Mouse (Mus musculus) adrenal gland, postnatal 25 days (tissue): ENCODE results near the gene Grhl1. TPM values are rescaled to one million over a fixed set of nuclear protein-coding genes. Genes with fewer than 3 reads are reported as not detected.

Experiments used
- DNase-seq: peaks from one replicate; pipeline ENCODE4 v3.0.0; 2021; ENCODE audit warnings: mixed read lengths
- long read RNA-seq: library from polyadenylated mRNA; stranded (forward); transcript quantifications from one replicate; pipeline ENCODE4 v2.0.0, GENCODE M21; 2021
- total RNA-seq: library from RNA; stranded (reverse); gene quantifications from 2 replicates; pipeline ENCODE4 v1.2.3, GENCODE M21; 2021

Gene Grhl1
- total RNA-seq: 0.52 and 0.67 TPM in 2 replicates
- long read RNA-seq, partial matches to known transcripts: 1 of 1 reads
- long read RNA-seq, other reads (novel, unspliced or antisense): 0 of 1 reads

GRCm38 (mm10) chr12:24571523-24572392 lies at the start of gene Grhl1:
Grhl1 (plus strand) TSS chr12:24572283.
- DNase-seq: peak; percentile 95

- DNase-seq: peak; percentile 81
Measured at GRCm38 (mm10) chr12:24525065-24525464, 47.0 kb upstream of the Grhl1 start.

- no peak for DNase-seq
Measured at GRCm38 (mm10) chr12:24536390-24536789, 35.7 kb upstream of the Grhl1 start.

GRCm38 (mm10) chr12:24537201-24537600 lies 34.9 kb upstream of the Grhl1 start:
- no peak for DNase-seq

- peak; percentile 54 for DNase-seq
Measured at GRCm38 (mm10) chr12:24537965-24538364, 34.1 kb upstream of the Grhl1 start.

GRCm38 (mm10) chr12:24541426-24542154 lies 30.5 kb upstream of the Grhl1 start:
- no peak for DNase-seq

- DNase-seq: no peak
Measured at GRCm38 (mm10) chr12:24547686-24548085, 24.4 kb upstream of the Grhl1 start.

- no peak for DNase-seq
Measured at GRCm38 (mm10) chr12:24548885-24549284, 23.2 kb upstream of the Grhl1 start.

- DNase-seq: no peak
Measured at GRCm38 (mm10) chr12:24552531-24552930, 19.6 kb upstream of the Grhl1 start.

GRCm38 (mm10) chr12:24555976-24556375 lies 16.1 kb upstream of the Grhl1 start:
- DNase-seq: no peak

- DNase-seq: no peak
Measured at GRCm38 (mm10) chr12:24563395-24563960, 8.6 kb upstream of the Grhl1 start.

- no peak for DNase-seq
Measured at GRCm38 (mm10) chr12:24565311-24565710, 6.8 kb upstream of the Grhl1 start.

GRCm38 (mm10) chr12:24567606-24568005 lies 4.5 kb upstream of the Grhl1 start:
- no peak for DNase-seq

GRCm38 (mm10) chr12:24572421-24573274 lies 565 bp downstream of the Grhl1 start:
- no peak for DNase-seq

- DNase-seq: no peak
Measured at GRCm38 (mm10) chr12:24573275-24573580, 1.1 kb downstream of the Grhl1 start.

- no peak for DNase-seq
Measured at GRCm38 (mm10) chr12:24574870-24575269, 2.8 kb downstream of the Grhl1 start.

- DNase-seq: no peak
Measured at GRCm38 (mm10) chr12:24580452-24580851, 8.4 kb downstream of the Grhl1 start.

- no peak for DNase-seq
Measured at GRCm38 (mm10) chr12:24580996-24581683, 9.1 kb downstream of the Grhl1 start.

- no peak for DNase-seq
Measured at GRCm38 (mm10) chr12:24583653-24584052, 11.6 kb downstream of the Grhl1 start.

- no peak for DNase-seq
Measured at GRCm38 (mm10) chr12:24584835-24585234, 12.8 kb downstream of the Grhl1 start.

- DNase-seq: no peak
Measured at GRCm38 (mm10) chr12:24586193-24586592, 14.1 kb downstream of the Grhl1 start.
